Mouse (Mus musculus): ENCODE measurements at regions not wholly inside any gene's neighbourhood (a gene's known extent, or its start where the extent isn't known, plus 50 kb on each side); places are given as distances from the start of the nearest gene placed in this dataset.
"Not testable (repeated sequence)": the region's sequence is repeated elsewhere in the genome, so short reads cannot be mapped to it uniquely, and the experiment has no call there.

DNA sequence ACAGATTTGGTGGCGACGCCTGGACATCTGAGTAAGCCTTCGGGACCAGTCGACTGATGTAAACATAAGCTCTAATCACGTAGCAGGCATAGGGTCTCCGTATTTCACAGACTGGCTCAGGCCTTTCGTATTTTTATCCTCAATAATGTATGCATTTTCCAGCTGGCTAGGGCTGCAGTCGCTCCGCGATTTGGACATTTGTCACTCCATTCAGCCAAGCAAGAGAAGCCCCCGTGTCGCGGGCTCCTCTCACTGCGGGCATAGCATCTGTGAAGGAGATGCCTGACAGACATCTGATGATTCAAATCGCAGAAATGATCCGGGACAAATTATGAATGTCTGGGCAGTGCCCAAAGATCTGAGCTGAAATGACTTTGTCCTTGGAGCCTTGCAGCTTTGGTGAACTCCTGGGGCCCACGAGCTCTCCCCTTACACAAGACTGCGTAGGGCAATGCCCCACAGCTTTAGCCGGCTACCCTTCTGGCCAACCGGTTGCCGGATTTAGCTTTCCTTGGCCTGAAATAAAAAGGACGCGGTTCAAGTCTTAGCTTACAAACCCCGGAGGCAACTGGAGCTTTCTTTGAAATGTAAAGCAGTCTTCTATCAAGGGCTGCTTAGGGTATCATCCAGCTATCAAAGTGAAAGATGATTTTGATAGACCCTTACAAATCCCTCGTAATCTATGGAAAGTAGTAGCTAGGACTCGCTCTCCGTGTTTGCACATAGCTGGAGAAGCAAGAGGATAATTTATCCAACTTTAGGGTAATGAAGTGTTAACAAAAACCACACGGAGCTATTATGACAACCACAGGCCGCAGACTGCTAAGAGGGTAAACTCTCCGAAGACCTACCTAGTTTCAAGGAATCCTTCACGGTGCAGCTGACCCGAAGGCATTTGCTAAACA is 270.6 kb downstream of the Etnk1 start:
- DNase-seq (ENCODE audit: low spot score), result no peak

DNA sequence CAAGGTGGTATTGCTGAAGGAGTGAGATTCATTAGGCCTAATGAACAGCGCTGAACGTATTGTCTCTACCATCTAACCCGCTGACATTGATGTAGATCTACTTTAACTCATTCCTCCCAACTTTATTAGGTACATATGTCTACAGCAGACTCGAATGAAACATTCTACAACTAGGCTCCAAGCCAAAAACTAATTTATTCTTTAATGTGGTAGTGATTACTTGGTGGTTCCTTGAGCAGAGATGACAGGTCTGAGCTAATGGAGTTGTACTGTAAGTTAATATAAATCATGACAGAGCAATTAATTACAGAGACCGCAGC is 271.2 kb downstream of the Etnk1 start:
- DNase-seq (ENCODE audit: low spot score), result no peak

DNA sequence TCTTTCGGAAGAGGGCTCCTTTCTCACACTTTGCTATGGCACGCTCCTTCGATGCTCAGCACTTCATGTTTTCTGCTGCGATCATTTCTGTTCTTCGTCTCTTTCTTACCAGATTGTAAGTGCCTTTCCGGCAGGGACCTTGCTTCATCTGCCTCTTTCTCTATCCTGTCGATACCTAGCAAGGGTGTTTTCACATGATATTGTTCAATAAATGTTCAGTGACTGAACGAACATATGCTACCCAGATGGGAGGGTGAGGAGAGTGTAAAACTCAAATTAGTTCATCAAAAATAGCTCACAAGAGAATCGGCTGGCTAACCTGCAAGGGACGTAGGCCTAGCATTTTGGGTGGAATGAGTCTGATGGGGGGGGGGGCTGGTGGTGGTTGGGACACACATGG is 272.5 kb downstream of the Etnk1 start:
- no peak for DNase-seq (ENCODE audit: low spot score)

DNA sequence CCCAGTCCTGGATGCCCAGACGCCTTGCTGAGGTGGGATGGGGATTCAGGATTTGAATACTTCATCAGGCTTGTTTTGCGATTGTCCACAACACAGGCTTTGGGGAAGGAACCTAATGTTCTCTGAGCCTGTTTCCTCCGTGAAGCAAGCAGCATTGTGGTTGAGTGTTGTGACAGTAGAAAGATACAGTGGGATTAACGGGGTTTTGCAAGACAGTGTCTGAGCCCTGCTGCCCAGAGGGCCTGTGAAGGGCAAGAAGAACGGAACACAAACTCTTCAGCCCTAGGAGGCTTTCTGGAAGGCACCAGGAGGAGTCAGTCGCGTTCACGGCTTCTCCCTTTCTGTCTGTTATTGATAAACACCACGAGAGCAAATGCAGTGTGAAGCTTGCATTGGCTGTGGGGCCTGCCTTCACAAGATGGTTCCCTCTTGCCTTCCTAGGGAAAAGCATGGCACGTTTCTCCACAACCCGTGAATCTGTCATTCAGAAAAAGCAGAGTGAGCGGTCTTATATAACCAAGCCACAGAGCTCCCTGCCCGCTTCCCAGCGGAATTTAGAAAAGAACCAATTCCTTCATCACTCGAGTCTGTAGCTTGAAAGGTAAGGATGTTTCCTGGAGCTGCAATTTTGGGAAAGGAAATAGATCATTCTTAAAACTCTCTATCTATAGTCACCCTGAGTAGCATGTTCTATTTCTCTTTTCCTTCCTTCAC is 273.4 kb downstream of the Etnk1 start:
- DNase-seq (ENCODE audit: low spot score), result no peak

DNA sequence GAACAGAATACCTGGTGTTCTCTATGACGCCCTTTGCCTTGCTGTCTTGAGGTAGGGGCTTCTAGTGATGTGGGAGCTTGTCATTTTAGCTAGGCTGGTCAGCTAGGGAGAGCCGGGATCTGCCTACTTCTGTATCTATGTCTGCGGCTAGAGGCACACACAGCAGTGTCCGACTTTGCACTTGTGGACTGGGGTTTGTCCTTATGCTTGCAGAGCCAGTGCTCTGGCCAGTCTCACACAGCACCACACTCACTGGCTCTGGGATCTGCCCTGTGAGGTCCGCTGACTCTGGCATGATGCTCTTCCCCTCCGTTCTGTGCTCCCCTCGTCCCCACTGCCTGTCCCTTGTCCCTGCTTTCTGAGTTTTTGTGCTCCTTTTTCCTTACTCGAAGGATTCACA is 275.3 kb downstream of the Etnk1 start:
- no peak for DNase-seq (ENCODE audit: low spot score)

DNA sequence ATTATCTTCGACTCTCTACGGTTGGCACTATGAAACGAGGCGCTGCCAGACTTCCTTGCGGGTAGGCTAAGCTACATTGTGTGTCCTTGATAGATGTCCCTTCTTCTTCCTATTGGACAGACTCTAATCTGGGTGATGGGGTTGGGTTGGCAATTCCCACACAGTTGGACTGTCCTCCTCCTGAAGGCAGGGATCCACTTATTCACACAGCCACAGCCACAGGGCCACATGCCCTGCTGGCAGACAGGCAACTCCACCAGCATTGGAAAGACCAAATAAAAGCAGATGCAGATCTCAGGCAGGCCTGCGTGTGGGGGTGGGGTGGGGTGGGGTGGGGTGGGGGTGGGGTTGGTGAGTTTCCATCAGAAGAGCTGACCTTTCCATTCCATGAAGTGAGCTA is 276.4 kb downstream of the Etnk1 start:
- DNase-seq (ENCODE audit: low spot score), result no peak

DNA sequence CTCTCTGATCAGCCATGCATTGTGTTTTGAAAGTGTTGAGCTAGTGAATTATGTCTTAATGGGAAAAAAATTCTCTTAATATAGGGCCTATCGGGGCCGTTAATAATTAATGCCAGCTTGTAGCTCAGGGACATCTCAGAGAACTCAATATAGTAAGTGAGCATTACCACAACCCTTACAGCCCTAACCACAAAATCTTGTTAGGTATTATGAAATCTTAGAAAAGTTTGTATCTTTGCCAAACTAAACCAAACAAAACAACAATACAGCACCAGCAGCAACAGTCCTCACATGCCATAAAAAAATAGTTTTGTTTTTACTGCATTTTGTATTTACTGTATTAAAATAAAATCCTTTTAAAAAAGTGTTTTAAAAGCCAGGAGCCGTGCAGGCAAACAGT is 277.8 kb downstream of the Etnk1 start:
- no peak for DNase-seq (ENCODE audit: low spot score)

DNA sequence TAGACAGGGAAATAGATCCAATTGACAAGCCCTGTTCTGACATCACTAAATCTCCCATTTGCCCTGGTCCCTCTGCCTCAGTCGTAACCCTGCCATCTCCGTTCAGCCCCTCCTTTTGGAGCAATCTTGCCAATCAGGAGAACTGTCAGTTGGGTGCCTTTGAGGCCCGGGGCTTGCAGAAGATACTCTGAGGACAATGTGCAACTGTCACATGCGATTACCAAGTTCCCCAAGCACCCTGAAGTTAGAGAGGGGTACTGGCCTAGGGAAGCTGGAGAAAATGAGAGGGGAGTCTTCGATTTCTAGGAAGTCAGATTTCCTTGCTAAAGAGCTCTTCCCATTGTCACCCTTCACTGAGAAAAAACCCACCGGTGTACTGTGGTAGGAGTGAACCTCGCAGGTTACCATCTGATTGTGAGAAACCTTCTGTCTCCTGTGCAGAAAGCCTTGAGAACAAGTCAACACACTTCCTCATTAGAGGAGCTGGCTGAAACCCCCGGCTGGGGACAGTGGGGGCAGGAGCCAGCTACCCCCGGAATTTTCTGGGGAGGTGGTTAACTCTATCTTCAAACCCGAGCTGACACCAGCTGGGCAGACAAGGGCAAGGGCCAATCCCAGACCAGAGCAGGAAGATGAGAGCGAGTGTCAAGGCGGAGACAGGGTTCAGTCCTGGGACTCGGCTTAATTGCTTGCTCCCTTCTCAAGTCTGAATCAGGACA is 279.0 kb downstream of the Etnk1 start:
- DNase-seq (ENCODE audit: low spot score), result no peak

DNA sequence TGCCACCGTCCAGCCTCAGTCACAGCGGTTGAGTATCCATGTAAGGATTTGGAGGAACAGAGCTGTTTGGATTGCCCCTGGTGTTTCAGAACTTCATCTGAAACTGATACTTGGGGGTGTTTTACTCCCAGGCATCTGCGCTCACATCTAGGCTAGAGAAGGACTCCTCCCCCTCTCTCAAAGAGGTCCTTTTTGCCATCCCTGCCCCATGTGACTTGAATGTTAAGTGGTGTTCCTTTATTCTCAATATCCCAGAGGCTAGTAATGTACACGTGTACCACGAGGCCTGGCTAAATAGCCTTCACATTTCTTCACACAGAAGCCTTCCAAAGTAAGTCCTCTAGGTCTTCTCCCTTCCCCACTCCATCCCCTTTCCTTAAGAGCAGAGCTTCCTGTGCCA is 280.0 kb downstream of the Etnk1 start:
- no peak for DNase-seq (ENCODE audit: low spot score)

DNA sequence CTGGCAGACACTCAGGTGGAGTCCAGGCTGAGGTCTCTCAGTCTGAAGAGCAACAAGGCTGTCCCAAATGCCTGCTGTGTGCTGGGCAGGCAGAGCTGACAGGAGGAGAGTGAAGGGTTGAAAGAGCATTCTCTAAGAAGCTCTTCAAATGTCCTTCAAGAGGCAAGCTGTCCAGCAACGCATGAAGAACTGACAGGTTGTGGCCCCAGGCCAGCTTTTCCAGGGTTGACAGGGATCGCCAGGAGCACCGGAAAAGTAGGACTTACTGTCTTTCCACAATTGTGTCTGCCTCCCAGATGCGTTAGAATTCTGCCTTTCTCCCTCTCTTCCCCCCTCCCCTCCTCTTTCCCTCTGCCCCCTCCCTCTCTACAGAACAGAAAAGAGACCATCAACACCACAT is 282.1 kb downstream of the Etnk1 start:
- no peak for DNase-seq (ENCODE audit: low spot score)

DNA sequence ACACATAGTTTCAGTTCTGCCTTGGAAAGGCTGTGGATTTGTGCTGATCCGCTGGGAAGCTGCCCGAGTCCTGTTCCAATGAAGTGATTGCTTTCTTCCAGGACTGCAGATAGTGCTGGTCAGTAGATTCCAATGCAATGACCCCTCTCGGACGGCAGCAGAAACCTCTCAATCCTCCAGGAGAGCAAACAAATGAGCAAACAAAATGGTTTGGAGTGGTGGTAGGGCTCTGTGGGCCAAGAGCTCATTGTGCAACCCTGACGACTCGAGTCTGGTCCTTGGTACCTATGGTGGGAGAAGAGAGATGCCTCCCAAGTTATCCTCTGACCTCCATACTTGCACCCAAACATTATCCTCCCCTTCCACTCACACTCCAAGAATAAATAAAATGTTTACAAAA is 284.8 kb downstream of the Etnk1 start:
- no peak for DNase-seq (ENCODE audit: low spot score)

DNA sequence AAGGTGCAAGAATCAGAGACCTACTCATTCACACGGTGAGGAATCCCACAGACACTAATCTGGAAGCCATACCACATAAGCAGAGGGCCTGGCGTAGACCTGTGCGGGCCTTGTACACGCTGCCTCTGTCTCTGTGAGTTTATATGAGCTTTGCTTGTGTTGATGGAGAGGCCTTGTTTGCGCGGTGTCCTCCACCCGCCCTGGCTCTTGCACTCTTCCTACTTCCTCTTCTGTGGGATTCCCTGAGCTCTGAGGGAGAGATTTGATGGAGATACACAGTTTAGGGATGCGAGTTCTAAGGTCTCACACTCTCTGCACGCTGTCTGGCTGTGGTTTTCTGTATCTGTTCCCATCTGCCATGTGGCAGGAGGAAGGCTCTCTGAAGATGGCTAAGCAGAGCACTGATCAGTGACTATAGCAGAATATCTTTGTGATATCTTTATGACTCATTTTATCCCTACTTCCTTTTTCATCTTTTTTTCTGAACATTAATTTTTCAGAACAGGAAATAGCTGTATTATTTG is 287.7 kb downstream of the Etnk1 start:
- DNase-seq (ENCODE audit: low spot score), result no peak

DNA sequence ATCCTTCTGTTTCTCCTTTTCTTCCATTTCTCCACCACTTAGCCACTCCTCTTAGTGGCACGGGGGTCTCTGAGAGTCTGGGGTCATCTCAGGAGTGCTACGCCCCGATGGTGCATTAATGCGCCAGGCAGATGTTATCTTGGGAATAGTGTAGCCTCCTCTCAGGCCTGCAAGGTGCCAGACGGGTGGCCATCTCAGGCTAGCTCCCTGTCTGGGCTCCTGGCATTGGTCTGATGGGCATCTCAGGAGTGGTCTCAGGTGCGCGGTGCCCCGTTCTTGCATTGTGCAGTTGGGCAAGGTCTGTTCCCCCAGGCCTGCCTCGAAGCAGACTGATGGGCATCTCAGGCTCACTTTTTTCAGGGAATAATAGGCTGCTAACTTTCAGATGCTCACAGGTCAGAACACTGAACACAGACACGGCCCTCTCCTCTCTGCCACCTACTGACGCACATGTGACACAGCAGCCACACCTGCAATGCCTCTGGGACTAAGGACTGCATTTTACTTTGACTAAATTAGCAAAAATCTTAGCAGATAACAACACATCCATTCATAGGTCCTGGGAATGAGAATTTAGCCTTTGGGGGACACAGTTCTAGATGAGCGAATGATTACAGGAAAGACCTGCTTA is 298.0 kb downstream of the Etnk1 start:
- DNase-seq (ENCODE audit: low spot score), result no peak

DNA sequence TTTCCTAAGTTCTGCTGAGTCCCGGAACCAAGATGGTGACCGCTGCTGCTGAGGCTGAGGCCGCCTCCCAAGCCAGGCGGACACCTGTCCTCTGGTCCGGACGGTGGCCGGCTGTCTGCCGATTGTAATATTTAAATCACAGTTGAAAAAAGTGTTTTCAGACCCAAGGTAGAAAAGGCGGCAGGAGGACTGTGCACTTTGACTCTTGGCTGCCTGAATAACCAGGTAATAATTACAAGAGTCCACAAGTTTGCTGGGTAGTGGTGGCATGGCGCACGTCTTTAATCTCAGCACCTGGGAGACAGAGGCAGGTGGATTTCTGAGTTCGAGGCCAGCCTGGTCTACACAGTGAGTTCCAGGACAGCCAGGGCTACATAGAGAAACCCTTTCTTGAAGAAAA is 305.7 kb downstream of the Etnk1 start:
- not testable (repeated sequence) for DNase-seq (ENCODE audit: low spot score)

DNA sequence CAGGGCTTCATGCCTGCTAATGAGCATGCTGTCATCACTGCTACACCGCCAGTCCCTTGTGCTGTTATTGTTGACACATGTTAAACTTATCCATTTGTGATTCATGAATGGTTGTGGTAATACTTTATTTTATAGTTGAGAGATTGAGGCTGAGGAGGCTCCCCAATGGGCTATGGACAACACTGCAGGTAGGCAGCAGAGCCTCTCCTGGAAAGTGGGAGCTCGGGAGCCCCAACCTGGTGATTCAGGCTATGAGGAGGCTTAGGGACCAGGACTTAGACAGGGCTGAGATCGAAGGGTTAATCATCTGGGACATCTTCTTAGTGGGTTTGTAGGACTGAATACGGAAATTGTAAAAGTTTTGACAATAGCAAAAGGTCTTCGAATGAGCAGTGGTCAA is 307.4 kb downstream of the Etnk1 start:
- DNase-seq (ENCODE audit: low spot score), result no peak

DNA sequence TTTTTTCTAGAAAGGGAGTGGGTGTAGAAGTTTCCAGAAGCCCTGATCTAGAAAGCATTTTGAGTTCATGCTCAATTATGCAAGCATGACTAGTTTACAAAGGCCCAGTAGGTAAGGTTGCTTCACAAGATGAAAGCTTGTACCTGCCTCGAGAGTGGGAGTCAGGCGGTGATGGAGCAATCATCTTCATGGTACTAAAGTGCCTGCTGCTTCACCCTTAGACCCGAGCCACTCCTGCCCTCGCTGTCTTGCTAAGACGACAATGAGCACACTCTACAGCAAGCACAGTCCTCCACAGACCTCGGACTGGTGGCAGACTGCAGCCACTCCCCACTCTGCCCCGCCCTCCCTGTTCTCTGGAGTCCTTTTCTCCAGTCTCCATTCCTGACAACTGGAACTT is 308.3 kb downstream of the Etnk1 start:
- DNase-seq (ENCODE audit: low spot score), result no peak

DNA sequence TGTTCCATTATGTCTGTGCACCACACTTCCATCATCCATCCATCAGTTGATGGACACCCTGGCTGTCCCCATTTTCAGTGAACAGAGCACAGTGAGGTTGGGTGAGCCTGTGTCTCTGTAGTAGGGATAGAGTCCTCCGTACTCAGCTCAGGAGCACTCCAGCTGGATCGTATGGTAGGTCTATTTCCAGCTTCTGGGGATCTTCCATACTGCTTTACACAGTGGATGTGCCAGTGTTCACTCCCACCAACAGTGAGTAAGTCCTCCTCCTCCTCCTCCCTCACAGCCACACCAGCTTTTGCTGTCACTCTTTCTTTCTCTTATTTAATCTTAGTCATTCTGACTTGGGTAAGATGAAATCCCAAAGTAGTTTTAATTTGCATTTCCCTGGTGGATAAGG is 310.4 kb downstream of the Etnk1 start:
- no peak for DNase-seq (ENCODE audit: low spot score)

DNA sequence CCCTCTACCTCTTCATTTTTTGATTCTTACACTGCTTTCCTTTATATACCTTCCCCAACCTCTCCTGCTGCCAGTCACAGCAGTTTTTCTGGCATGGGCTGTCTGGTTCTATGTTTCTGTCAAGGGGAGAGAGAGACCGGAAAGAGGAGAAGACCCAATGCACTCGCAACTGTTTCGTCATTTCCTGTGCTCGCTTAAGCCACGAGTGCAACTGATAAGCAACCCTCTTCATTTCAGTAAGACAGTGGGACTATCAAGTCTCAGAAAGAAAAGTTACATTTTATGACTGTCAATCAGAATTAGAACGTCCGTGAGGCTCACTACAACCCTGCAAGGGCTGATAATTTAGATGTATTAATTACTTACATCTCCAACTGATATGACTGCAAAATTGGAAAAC is 312.2 kb downstream of the Etnk1 start:
- no peak for DNase-seq (ENCODE audit: low spot score)

DNA sequence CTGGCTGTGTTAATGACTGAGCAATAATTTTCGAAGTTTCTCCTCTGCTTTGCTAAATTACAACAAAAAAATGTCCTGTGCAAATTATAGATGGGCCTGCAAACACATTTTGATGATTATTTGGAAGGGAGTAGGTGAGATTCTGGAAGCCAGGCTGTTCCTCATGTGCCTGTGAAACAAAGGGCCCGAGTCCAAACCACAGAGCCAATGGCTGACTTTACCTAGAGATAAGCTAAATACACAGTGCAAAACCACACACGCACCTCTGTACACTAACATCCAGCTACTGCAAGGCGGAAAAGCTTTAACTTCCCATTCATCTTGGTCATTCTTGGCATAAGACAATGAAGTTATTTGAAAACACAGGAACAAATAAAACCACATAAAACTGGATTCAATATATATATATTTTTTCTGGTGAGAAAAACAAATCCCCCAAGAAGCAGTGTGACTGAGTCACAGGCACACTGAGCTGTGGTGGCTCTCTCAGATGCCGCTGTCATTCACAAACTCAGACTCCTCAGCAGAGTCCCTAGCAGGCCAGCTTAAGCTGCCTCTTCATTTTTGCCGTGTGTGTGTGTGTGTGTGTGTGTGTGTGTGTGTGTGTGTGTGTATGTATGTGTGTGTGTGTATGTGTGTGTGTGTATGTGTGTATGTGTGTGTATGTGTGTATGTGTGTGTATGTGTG is 312.8 kb downstream of the Etnk1 start:
- DNase-seq (ENCODE audit: low spot score), result no peak

DNA sequence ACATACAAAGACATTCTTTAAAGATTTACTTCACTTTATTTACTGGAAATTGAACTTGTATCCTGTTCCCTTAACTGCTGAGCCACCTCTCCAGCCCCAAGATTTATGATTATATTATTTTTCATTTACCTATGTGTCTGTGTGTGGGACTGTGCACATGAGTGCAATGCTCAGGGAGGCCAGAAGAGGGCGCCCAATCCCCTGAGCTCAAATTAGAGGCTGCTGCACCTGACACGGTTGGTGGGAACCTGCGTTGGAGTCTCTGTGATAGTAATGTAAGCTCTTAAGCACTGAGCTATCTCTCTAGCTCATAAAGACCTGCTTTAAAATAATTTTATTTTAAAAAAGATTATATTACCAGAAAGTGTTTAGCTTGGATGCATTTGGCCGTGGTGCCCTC is 315.3 kb downstream of the Etnk1 start:
- DNase-seq (ENCODE audit: low spot score), result no peak

DNA sequence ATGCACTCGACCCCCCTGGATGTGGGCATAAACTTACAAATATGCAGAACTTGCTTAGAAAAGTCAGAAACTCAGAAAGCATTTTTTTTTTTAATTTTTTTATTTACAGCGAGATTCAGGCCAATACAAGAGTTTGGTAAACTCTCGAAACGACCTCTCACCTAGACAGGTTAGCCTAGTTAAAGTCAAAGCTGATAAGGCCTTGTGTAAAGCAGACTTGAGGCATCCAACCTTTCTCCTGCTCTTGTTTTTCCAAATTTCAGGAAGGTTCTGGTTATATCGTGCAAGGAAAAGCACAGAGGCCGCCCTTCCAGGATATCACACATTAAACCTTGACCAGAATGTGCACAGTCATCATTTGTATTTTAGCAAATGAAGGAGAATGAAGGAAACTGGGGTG is 315.8 kb downstream of the Etnk1 start:
- DNase-seq (ENCODE audit: low spot score), result no peak

DNA sequence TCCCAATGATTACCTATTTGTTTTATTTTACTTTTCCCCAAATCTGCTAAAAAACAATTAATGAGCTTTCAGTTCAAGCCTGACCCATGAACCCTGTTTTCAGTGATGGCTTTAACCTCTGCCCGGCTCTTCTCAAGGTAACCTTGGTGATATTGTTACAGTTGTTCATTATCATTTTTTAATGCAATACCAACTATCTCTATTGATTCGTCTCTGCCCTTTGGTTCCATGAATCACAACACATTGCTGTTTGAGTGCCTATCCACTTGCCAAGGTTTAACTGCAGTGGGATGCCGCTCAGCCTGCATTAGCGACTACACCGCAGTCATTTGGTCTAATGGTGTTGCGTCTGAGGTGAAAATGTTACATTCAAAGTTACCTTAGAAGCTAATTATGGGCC is 317.9 kb downstream of the Etnk1 start:
- no peak for DNase-seq (ENCODE audit: low spot score)

Data from T-cell, adult 2 months (primary cell).